Mouse (Mus musculus): ENCODE measurements around the gene Map2. TPM values are rescaled to one million over a fixed set of nuclear protein-coding genes. Genes with fewer than 3 reads are reported as not detected.

The Map2 gene
- polyA plus RNA-seq, 1 experiment from 2014 or later = 515 TPM

DNA sequence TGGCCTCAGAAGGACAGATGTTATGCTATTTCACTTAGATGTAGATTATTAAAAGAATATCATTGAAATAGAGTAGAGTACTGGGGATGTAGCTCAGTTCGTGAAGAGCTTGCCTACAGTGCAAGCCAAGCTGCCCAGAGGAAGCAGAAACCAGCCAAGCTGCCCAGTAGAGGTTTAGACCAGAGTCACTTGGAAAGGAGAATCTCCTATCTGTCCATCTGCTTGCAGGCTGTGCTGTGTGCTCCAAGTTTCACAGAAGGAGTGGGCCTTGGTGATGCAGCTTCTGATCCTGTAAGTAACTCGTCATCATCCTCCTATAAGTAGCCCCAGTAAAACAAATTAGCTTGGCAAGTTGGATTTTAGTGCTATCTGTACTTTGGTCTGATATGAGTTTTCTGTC is 17.8 kb downstream of the Map2 start:
- Histone ChIP-seq H3K4me1 (replicated peaks; ENCODE audit: control insufficient read depth, insufficient read depth, low read length) (peaks cover 15% of the 10 kb centered on the region), H3K9ac (replicated peaks; ENCODE audit: low read depth, low read length) (no peak overlapping the region), H3K27me3 (replicated peaks; ENCODE audit: control insufficient read depth, insufficient read depth, low read length) (no peaks in the 10 kb centered on the region), H3K9me3 (ENCODE audit: control insufficient read depth, low read length) (no peaks in the 10 kb centered on the region), H3K4me3 (replicated peaks; ENCODE audit: low read length) (no peak overlapping the region), H3K4me2 (ENCODE audit: low read length) (no peak overlapping the region), H3K36me3 (ENCODE audit: control insufficient read depth, insufficient read depth) (peaks cover 3% of the 10 kb centered on the region), H3K27ac (ENCODE audit: low read length) (no peak overlapping the region)
- no peak for ATAC-seq
- 83% methylated on average over 2 of the region's 2 CpGs for WGBS

GRCm38 (mm10) chr1:66195040-66195726 is 20.1 kb downstream of the Map2 start:
- no peaks in the 10 kb centered on the region for H3K27me3 ChIP-seq (replicated peaks; ENCODE audit: control insufficient read depth, insufficient read depth, low read length)
- H3K9ac ChIP-seq (replicated peaks; ENCODE audit: low read depth, low read length) = no peak overlapping the region
- H3K4me1 ChIP-seq (replicated peaks; ENCODE audit: control insufficient read depth, insufficient read depth, low read length) = peaks cover 15% of the 10 kb centered on the region
- ATAC-seq = peak; percentile 67
- peak overlapping the region; percentile 8 for H3K27ac ChIP-seq (ENCODE audit: low read length)
- H3K36me3 ChIP-seq (ENCODE audit: control insufficient read depth, insufficient read depth) = peaks cover 3% of the 10 kb centered on the region
- 17% methylated on average over 13 of the region's 13 CpGs for WGBS
- no peak overlapping the region for H3K4me3 ChIP-seq (replicated peaks; ENCODE audit: low read length)
- H3K4me2 ChIP-seq (ENCODE audit: low read length) = no peak overlapping the region
- H3K9me3 ChIP-seq (ENCODE audit: control insufficient read depth, low read length) = no peaks in the 10 kb centered on the region

DNA sequence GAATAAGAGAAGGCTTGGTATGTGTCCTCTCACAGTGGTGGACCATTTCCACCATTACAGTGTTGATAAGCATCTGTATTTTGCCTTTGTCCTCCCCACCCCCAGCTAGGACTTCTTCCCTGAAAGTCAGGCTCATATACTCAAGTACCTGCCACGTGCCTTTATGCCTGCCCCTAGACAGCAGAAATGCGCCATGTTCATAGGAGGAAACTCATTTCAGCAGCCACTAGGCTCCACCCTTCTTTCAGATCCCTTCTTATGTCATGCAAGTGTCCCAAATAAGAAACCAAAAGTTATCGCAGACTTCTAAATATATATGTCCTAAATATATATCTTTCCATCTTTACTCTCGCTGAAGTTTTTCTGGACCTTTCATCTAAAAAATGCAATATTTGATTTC is 21.2 kb downstream of the Map2 start:
- WGBS = 92% methylated on average over 4 of the region's 4 CpGs
- peaks cover 15% of the 10 kb centered on the region for H3K4me1 ChIP-seq (replicated peaks; ENCODE audit: control insufficient read depth, insufficient read depth, low read length)

GRCm38 (mm10) chr1:66196716-66197115 is 21.6 kb downstream of the Map2 start:
- H3K36me3 ChIP-seq (ENCODE audit: control insufficient read depth, insufficient read depth) = peaks cover 3% of the 10 kb centered on the region
- H3K4me3 ChIP-seq (replicated peaks; ENCODE audit: low read length) = no peak overlapping the region
- peaks cover 15% of the 10 kb centered on the region for H3K4me1 ChIP-seq (replicated peaks; ENCODE audit: control insufficient read depth, insufficient read depth, low read length)
- no peak overlapping the region for H3K4me2 ChIP-seq (ENCODE audit: low read length)
- no peak for ATAC-seq
- no peak overlapping the region for H3K9ac ChIP-seq (replicated peaks; ENCODE audit: low read depth, low read length)
- no peaks in the 10 kb centered on the region for H3K27me3 ChIP-seq (replicated peaks; ENCODE audit: control insufficient read depth, insufficient read depth, low read length)
- WGBS = 84% methylated on average over 4 of the region's 4 CpGs
- H3K27ac ChIP-seq (ENCODE audit: low read length) = no peak overlapping the region
- H3K9me3 ChIP-seq (ENCODE audit: control insufficient read depth, low read length) = no peaks in the 10 kb centered on the region

More for the DNA sequence above, 21.2 kb downstream of the Map2 start:
- Histone ChIP-seq H3K36me3 (ENCODE audit: control insufficient read depth, insufficient read depth) (peaks cover 3% of the 10 kb centered on the region), H3K4me2 (ENCODE audit: low read length) (no peak overlapping the region), H3K27ac (ENCODE audit: low read length) (no peak overlapping the region), H3K4me3 (replicated peaks; ENCODE audit: low read length) (no peak overlapping the region), H3K9ac (replicated peaks; ENCODE audit: low read depth, low read length) (no peak overlapping the region), H3K9me3 (ENCODE audit: control insufficient read depth, low read length) (no peaks in the 10 kb centered on the region), H3K27me3 (replicated peaks; ENCODE audit: control insufficient read depth, insufficient read depth, low read length) (no peaks in the 10 kb centered on the region)
- no peak for ATAC-seq

DNA sequence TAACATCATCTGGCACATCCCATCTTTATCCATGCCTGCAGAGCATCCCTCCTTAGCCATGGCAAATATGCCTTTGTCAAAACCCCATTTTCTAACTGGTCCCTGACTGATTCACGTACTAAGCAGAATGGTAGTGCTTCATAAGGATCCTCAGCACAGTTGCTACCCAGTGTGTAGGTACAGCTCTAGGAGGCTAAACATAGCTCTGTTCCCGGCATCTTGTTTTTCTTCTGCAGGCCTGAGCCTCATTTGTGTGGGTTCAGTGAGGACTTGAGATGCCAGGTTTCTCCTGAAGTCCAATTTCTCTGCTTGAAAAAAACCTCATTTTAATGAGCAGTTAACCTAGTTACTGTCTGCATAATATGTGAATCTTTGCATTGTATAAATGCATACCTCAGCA is 30.4 kb downstream of the Map2 start:
- Histone ChIP-seq H3K36me3 (ENCODE audit: control insufficient read depth, insufficient read depth) (no peaks in the 10 kb centered on the region), H3K4me1 (replicated peaks; ENCODE audit: control insufficient read depth, insufficient read depth, low read length) (peaks cover 11% of the 10 kb centered on the region), H3K4me2 (ENCODE audit: low read length) (no peak overlapping the region), H3K9me3 (ENCODE audit: control insufficient read depth, low read length) (no peaks in the 10 kb centered on the region), H3K27ac (ENCODE audit: low read length) (no peak overlapping the region), H3K4me3 (replicated peaks; ENCODE audit: low read length) (no peak overlapping the region), H3K9ac (replicated peaks; ENCODE audit: low read depth, low read length) (no peak overlapping the region), H3K27me3 (replicated peaks; ENCODE audit: control insufficient read depth, insufficient read depth, low read length) (no peaks in the 10 kb centered on the region)
- no peak for ATAC-seq
- WGBS = 81% methylated on average over 2 of the region's 2 CpGs

DNA sequence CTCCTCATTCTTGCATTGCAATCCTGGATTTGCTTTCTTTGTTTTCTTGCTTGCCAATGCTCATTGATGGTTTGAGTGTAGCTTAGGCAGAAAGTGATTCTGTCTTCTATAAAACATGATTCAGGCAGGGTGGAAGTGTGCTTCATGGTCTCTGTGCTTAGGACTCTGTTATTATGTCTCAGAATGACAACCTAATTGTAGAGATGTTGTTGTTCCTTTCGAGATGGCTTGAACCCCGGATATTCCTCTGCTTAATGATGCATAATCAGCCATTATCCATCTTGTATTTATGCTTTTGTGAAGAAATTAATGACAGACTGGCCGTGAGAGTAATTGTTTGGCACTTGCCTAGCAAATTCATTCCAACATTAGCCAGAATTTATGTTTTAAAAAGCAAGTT is 31.8 kb downstream of the Map2 start:
- H3K27ac ChIP-seq (ENCODE audit: low read length) = no peak overlapping the region
- WGBS = 12% methylated on average over 3 of the region's 3 CpGs
- ATAC-seq = peak; percentile 73

DNA sequence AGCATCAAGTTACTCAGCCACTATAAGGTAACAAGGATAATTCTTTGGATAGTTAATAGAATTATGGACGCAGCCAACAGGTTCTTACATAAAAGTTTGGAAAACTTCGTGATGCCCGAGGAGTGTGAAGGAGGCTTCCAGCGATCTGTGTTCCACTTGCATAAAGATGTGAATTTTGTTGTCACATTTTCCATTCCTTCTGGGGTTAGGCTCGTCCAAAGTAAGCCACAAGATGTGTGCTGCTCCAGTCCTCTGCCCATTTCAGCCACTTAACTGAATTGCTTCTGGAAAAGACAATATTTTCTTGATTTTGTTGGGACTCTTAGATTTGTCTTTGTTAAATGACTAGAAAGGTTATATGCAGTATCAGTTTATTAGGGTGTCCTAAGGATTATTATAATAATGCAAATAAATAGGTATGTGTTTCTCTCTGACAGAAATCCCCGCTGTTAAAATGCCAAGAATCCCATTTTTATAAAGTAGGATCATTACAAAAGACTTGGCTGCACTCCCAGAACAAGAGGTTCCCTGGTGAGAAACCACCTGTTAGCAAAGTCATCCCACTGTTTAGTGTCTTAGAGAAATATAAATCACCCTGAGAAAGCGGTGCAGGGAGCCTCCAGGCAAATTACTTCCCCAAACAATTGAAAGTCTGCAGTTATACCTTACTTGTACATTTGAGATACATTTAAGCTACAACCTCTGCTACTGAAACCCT is 36.2 kb downstream of the Map2 start:
- H3K36me3 ChIP-seq (ENCODE audit: control insufficient read depth, insufficient read depth) = no peaks in the 10 kb centered on the region
- no peaks in the 10 kb centered on the region for H3K9me3 ChIP-seq (ENCODE audit: control insufficient read depth, low read length)
- 56% methylated on average over 7 of the region's 7 CpGs for WGBS
- no peak overlapping the region for H3K4me3 ChIP-seq (replicated peaks; ENCODE audit: low read length)
- no peak overlapping the region for H3K4me2 ChIP-seq (ENCODE audit: low read length)
- no peaks in the 10 kb centered on the region for H3K27me3 ChIP-seq (replicated peaks; ENCODE audit: control insufficient read depth, insufficient read depth, low read length)
- ATAC-seq = no peak
- no peak overlapping the region for H3K9ac ChIP-seq (replicated peaks; ENCODE audit: low read depth, low read length)
- peaks cover 13% of the 10 kb centered on the region for H3K4me1 ChIP-seq (replicated peaks; ENCODE audit: control insufficient read depth, insufficient read depth, low read length)
- H3K27ac ChIP-seq (ENCODE audit: low read length) = no peak overlapping the region

More for the DNA sequence above, 31.8 kb downstream of the Map2 start:
- no peaks in the 10 kb centered on the region for H3K9me3 ChIP-seq (ENCODE audit: control insufficient read depth, low read length)
- no peaks in the 10 kb centered on the region for H3K36me3 ChIP-seq (ENCODE audit: control insufficient read depth, insufficient read depth)
- peaks cover 17% of the 10 kb centered on the region for H3K4me1 ChIP-seq (replicated peaks; ENCODE audit: control insufficient read depth, insufficient read depth, low read length)
- H3K9ac ChIP-seq (replicated peaks; ENCODE audit: low read depth, low read length) = no peak overlapping the region
- H3K27me3 ChIP-seq (replicated peaks; ENCODE audit: control insufficient read depth, insufficient read depth, low read length) = no peaks in the 10 kb centered on the region
- no peak overlapping the region for H3K4me2 ChIP-seq (ENCODE audit: low read length)
- H3K4me3 ChIP-seq (replicated peaks; ENCODE audit: low read length) = no peak overlapping the region

DNA sequence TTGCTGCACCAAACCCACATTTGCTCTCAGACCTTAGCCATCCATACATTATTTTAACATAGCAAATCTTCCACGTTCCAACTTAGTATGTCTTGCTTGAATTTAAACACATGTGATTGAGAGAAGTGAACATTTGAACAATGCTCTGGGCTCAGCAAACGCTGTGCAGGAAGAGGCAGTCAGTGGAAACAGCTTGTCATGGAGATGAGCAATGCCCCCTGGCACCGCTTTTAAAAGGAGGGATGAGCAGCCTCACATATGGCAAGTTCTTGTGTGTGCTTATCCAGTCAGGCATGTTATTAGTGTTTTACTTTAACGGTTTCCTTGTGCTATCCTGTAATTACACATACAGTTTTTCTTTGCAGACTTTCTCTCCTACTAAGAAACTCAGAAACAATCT is 46.4 kb downstream of the Map2 start:
- H3K27me3 ChIP-seq (replicated peaks; ENCODE audit: control insufficient read depth, insufficient read depth, low read length) = no peaks in the 10 kb centered on the region
- H3K4me1 ChIP-seq (replicated peaks; ENCODE audit: control insufficient read depth, insufficient read depth, low read length) = peaks cover 26% of the 10 kb centered on the region
- H3K4me3 ChIP-seq (replicated peaks; ENCODE audit: low read length) = no peak overlapping the region
- H3K36me3 ChIP-seq (ENCODE audit: control insufficient read depth, insufficient read depth) = no peaks in the 10 kb centered on the region
- H3K9ac ChIP-seq (replicated peaks; ENCODE audit: low read depth, low read length) = no peak overlapping the region
- no peak overlapping the region for H3K4me2 ChIP-seq (ENCODE audit: low read length)
- peak; percentile 52 for ATAC-seq
- 37% methylated on average over 4 of the region's 4 CpGs for WGBS
- no peaks in the 10 kb centered on the region for H3K9me3 ChIP-seq (ENCODE audit: control insufficient read depth, low read length)
- H3K27ac ChIP-seq (ENCODE audit: low read length) = peak overlapping the region; percentile 14; the same call in 1 of the 2 replicates

GRCm38 (mm10) chr1:66223331-66223730 is 48.3 kb downstream of the Map2 start:
- Histone ChIP-seq H3K27me3 (replicated peaks; ENCODE audit: control insufficient read depth, insufficient read depth, low read length) (no peaks in the 10 kb centered on the region), H3K27ac (ENCODE audit: low read length) (no peak overlapping the region), H3K4me3 (replicated peaks; ENCODE audit: low read length) (no peak overlapping the region), H3K4me1 (replicated peaks; ENCODE audit: control insufficient read depth, insufficient read depth, low read length) (peaks cover 35% of the 10 kb centered on the region), H3K4me2 (ENCODE audit: low read length) (no peak overlapping the region), H3K9me3 (ENCODE audit: control insufficient read depth, low read length) (no peaks in the 10 kb centered on the region), H3K36me3 (ENCODE audit: control insufficient read depth, insufficient read depth) (no peaks in the 10 kb centered on the region), H3K9ac (replicated peaks; ENCODE audit: low read depth, low read length) (no peak overlapping the region)
- ATAC-seq = no peak
- 16% methylated on average over 1 of the region's 1 CpGs for WGBS
